Comparison of ENCODE assay signal across 10 mouse cellular contexts in genomic region chr5:66609306-66609705, GRCm38 (mm10). TPM values are rescaled to one million over a fixed set of nuclear protein-coding genes. Genes with fewer than 3 reads are reported as not detected.
DNase-seq lines count a peak whose midpoint lies in the region; ATAC-seq and TF ChIP-seq lines count a peak whose summit lies in the region.
"Had no signal": no experiment of that assay in that cellular context is flagged by ENCODE, and none has a peak within 500 bp of the region (broad histone marks: within the 10 kb centered on the region; RNA-seq: fewer than 3 reads in every experiment).

No protein-coding gene starts in this region.

- no peak overlapping the region for H3K4me2 ChIP-seq in lung, postnatal 0 days (replicated peaks; ENCODE audit: low read depth, low read length)

- H3K27me3 ChIP-seq in lung, postnatal 0 days (replicated peaks; ENCODE audit: insufficient read depth, low read length), result no peaks in the 10 kb centered on the region

- no peak for TF ChIP-seq CTCF in lung, postnatal 0 days (IDR thresholded peaks at IDR 0.05)
- no peak for TF ChIP-seq CTCF in lung, adult 2 months (IDR thresholded peaks at IDR 0.05; ENCODE audit: insufficient read depth, low read length)
- no peak for TF ChIP-seq CTCF in cortical plate, adult 2 months (IDR thresholded peaks at IDR 0.05; ENCODE audit: extremely low read depth, insufficient read depth, low read length)

- DNase-seq in frontal cortex, postnatal 10 days (ENCODE audit: low spot score in 2 of 2), result no peak
- peak; percentile 36 for DNase-seq in lung, postnatal 0 days (ENCODE audit: low spot score)
- no peak for DNase-seq in lung, adult 2 months
- DNase-seq in kidney, postnatal 36 days, result peak; percentile 47 to 58
- DNase-seq in layer of hippocampus, postnatal 10 days (ENCODE audit: low spot score in 2 of 2), result no peak
- DNase-seq: thymus, postnatal 36 days had no signal

- TF ChIP-seq POLR2A in lung, adult 2 months (IDR thresholded peaks at IDR 0.05; ENCODE audit: borderline replicate concordance, extremely low read depth, low read depth, low read length), result no peak
- TF ChIP-seq POLR2A in cortical plate, adult 2 months (IDR thresholded peaks at IDR 0.05; ENCODE audit: extremely low read depth, insufficient read depth, low read length), result no peak

- H3K4me1 ChIP-seq in lung, postnatal 0 days (ENCODE audit: insufficient read depth, low read depth, low read length), result peaks cover 41% of the 10 kb centered on the region; the same call in 1 of the 2 replicates
- peaks cover 24% of the 10 kb centered on the region for H3K4me1 ChIP-seq in lung, adult 2 months (ENCODE audit: control insufficient read depth, insufficient read depth, low read length)
- H3K4me1 ChIP-seq in cortical plate, adult 2 months (ENCODE audit: control insufficient read depth, insufficient read depth, low read length), result peaks cover 13% of the 10 kb centered on the region

- no peak overlapping the region for H3K9ac ChIP-seq in lung, postnatal 0 days (replicated peaks; ENCODE audit: low read depth)

- peak; percentile 64 for ATAC-seq in frontal cortex, adult (ENCODE audit: low TSS enrichment)
- no peak for ATAC-seq in lung, postnatal 0 days
- ATAC-seq: forebrain, embryonic 16.5 days had no signal

- WGBS in lung, postnatal 0 days, result 54% methylated on average over 7 of the region's 7 CpGs
- 40% methylated on average over 7 of the region's 7 CpGs for WGBS in lung, adult 2 months

- no peak for TF ChIP-seq EP300 in lung, postnatal 0 days (IDR thresholded peaks at IDR 0.05)

- no peaks in the 10 kb centered on the region for H3K9me3 ChIP-seq in lung, postnatal 0 days (ENCODE audit: low read length)
- H3K9me3 ChIP-seq: embryonic facial prominence, embryonic 10.5 days had no signal

- 0 out of 2 replicates have a peak overlapping the region, but pooled peaks have one; percentile 26 for H3K27ac ChIP-seq in lung, postnatal 0 days (ENCODE audit: low read length)
- H3K27ac ChIP-seq in cortical plate, adult 2 months (ENCODE audit: insufficient read depth, low read length), result peak overlapping the region; percentile 41
- H3K27ac ChIP-seq: embryonic facial prominence, embryonic 10.5 days had no signal

- H3K36me3 ChIP-seq in lung, postnatal 0 days (ENCODE audit: insufficient read depth, low read length), result no peaks in the 10 kb centered on the region
- H3K36me3 ChIP-seq: embryonic facial prominence, embryonic 10.5 days had no signal

- H3K4me3 ChIP-seq in lung, postnatal 0 days (ENCODE audit: low read depth, low read length), result no peak overlapping the region
- no peak overlapping the region for H3K4me3 ChIP-seq in lung, adult 2 months (replicated peaks; ENCODE audit: extremely low read depth, low read depth, low read length)
- no peak overlapping the region for H3K4me3 ChIP-seq in cortical plate, adult 2 months (ENCODE audit: insufficient read depth, low read length)
- H3K4me3 ChIP-seq: embryonic facial prominence, embryonic 10.5 days had no signal

RNA-seq across cellular contexts. Expression of gene Apbb2, which starts 9.3 kb away (rescaled TPM):
- polyA plus RNA-seq in lung, postnatal 0 days (2015; fragmentation: Nextera tagmentation; extraction: Ambion mirVana), result 48.9 and 50.4 TPM in 2 replicates
- polyA plus RNA-seq in lung, adult 2 months (2012; rRNA removed), result 11.7 and 24.6 TPM in 2 replicates
- polyA plus RNA-seq in cortical plate, adult 2 months (2012; rRNA removed), result 24.7 and 28.8 TPM in 2 replicates
- total RNA-seq in layer of hippocampus, postnatal 10 days (2021), result 10 to 100 TPM; 65.5 to 66.8 TPM

Comparison
In these comparisons a context has a peak if more than half of its experiments do, and no peak if none do; other contexts are left out.
1. DNase-seq: peak in lung, postnatal 0 days (single experiment) and kidney, postnatal 36 days (2 of 2); none in frontal cortex, postnatal 10 days (0 of 2), lung, adult 2 months (single experiment) and layer of hippocampus, postnatal 10 days (0 of 2).